ENCODE assay signal across 20 mouse cellular contexts in the genomic region with DNA sequence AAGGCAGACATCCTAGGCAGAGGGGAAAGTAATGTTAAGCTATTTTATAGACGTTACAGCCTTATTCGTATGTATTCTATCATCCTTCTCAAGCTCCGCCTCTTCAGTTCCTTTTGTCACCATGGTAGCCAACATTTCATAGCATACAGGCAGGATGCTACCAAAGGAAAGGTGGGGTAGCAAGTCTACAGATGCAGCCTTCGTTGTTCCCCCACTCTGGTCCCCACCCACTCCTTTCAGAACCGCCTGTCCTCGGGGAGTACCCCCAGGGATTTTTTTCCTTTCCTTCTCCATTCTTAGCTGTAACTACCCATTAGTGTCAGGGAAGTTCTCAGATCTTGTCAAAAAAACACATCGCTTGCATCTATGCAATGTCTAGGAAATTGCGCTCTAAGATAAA. TPM values are rescaled to one million over a fixed set of nuclear protein-coding genes. Genes with fewer than 3 reads are reported as not detected.
"Had no signal": no experiment of that assay in that cellular context is flagged by ENCODE, and none has a peak within 500 bp of the region (broad histone marks: within the 10 kb centered on the region; RNA-seq: fewer than 3 reads in every experiment).

No protein-coding gene starts in this region.

- DNase-seq: lung, embryonic 14.5 days; lung, postnatal 10 days; lung, postnatal 4 days; midbrain, embryonic 14.5 days; retina, postnatal 1 day; right cerebral cortex, adult 18-20 months; right cerebral cortex, postnatal 25 days; right cerebral cortex, postnatal 4 days; spleen, adult 18-20 months; thymus, adult 18-20 months; thymus, postnatal 14 days; thymus, postnatal 36 days had no signal

- H3K27me3 ChIP-seq: midbrain, embryonic 12.5 days; neural tube, embryonic 13.5 days; neural tube, embryonic 15.5 days had no signal

- H3K4me2 ChIP-seq: lung, embryonic 14.5 days; midbrain, embryonic 12.5 days; neural tube, embryonic 13.5 days; neural tube, embryonic 15.5 days had no signal

- ATAC-seq: midbrain, embryonic 16.5 days had no signal

- H3K4me3 ChIP-seq: midbrain, embryonic 10.5 days; midbrain, embryonic 12.5 days; myocyte; neural tube, embryonic 13.5 days; neural tube, embryonic 15.5 days had no signal

- H3K36me3 ChIP-seq: midbrain, embryonic 10.5 days; midbrain, embryonic 12.5 days; neural tube, embryonic 13.5 days; neural tube, embryonic 15.5 days had no signal

- H3K4me1 ChIP-seq: midbrain, embryonic 12.5 days; neural tube, embryonic 15.5 days had no signal

- H3K9me3 ChIP-seq: midbrain, embryonic 10.5 days; midbrain, embryonic 12.5 days; neural tube, embryonic 13.5 days; neural tube, embryonic 15.5 days had no signal

- H3K9ac ChIP-seq: lung, embryonic 14.5 days; midbrain, embryonic 12.5 days; neural tube, embryonic 13.5 days; neural tube, embryonic 15.5 days had no signal

- H3K27ac ChIP-seq: midbrain, embryonic 10.5 days; midbrain, embryonic 12.5 days; neural tube, embryonic 13.5 days; neural tube, embryonic 15.5 days had no signal

RNA-seq across cellular contexts. Expression of gene Crabp1, which starts 14.7 kb away (rescaled TPM):
- total RNA-seq: megakaryocyte, adult 5-6 weeks; megakaryocyte-erythroid progenitor cell, adult 5-6 weeks had no signal
